9 mouse cellular contexts compared by ENCODE assay signal in genomic region chr2:136997104-136997503, GRCm38 (mm10).
DNase-seq lines count a peak whose midpoint lies in the region; ATAC-seq and TF ChIP-seq lines count a peak whose summit lies in the region.
"Had no signal": no experiment of that assay in that cellular context is flagged by ENCODE, and none has a peak within 500 bp of the region (broad histone marks: within the 10 kb centered on the region; RNA-seq: fewer than 3 reads in every experiment).

No protein-coding gene starts in this region.

- no peak overlapping the region for H3K4me3 ChIP-seq in heart, embryonic 10.5 days
- no peak overlapping the region for H3K4me3 ChIP-seq in kidney, postnatal 0 days (replicated peaks; ENCODE audit: low read depth, low read length)
- no peak overlapping the region for H3K4me3 ChIP-seq in hindbrain, embryonic 16.5 days (ENCODE audit: low read length)
- H3K4me3 ChIP-seq: forebrain, embryonic 12.5 days had no signal

- no peaks in the 10 kb centered on the region for H3K27me3 ChIP-seq in heart, embryonic 10.5 days (ENCODE audit: insufficient read depth, poor library complexity, severe bottlenecking)
- no peaks in the 10 kb centered on the region for H3K27me3 ChIP-seq in kidney, postnatal 0 days (ENCODE audit: insufficient read depth, low read length)
- no peaks in the 10 kb centered on the region for H3K27me3 ChIP-seq in hindbrain, embryonic 16.5 days (replicated peaks; ENCODE audit: control insufficient read depth, insufficient read depth, low read length)
- H3K27me3 ChIP-seq: forebrain, embryonic 12.5 days had no signal

- H3K36me3 ChIP-seq in heart, embryonic 10.5 days = no peaks in the 10 kb centered on the region
- no peaks in the 10 kb centered on the region for H3K36me3 ChIP-seq in kidney, postnatal 0 days (ENCODE audit: insufficient read depth, low read length)
- H3K36me3 ChIP-seq in hindbrain, embryonic 16.5 days (ENCODE audit: control insufficient read depth, insufficient read depth, low read length) = no peaks in the 10 kb centered on the region
- H3K36me3 ChIP-seq: forebrain, embryonic 12.5 days had no signal

- H3K9ac ChIP-seq in kidney, postnatal 0 days (ENCODE audit: low read depth, low read length) = no peak overlapping the region
- no peak overlapping the region for H3K9ac ChIP-seq in hindbrain, embryonic 16.5 days (ENCODE audit: low read depth, low read length)
- H3K9ac ChIP-seq: forebrain, embryonic 12.5 days had no signal

- H3K4me1 ChIP-seq in heart, embryonic 10.5 days = peaks cover 30% of the 10 kb centered on the region
- H3K4me1 ChIP-seq in kidney, postnatal 0 days (replicated peaks; ENCODE audit: insufficient read depth, low read length) = no peaks in the 10 kb centered on the region
- no peaks in the 10 kb centered on the region for H3K4me1 ChIP-seq in hindbrain, embryonic 16.5 days (ENCODE audit: control insufficient read depth, insufficient read depth, low read depth, low read length)
- H3K4me1 ChIP-seq: forebrain, embryonic 12.5 days had no signal

- no peak overlapping the region for H3K27ac ChIP-seq in heart, embryonic 10.5 days
- H3K27ac ChIP-seq in kidney, postnatal 0 days = no peak overlapping the region
- no peak overlapping the region for H3K27ac ChIP-seq in hindbrain, embryonic 16.5 days (ENCODE audit: low read depth, low read length)
- H3K27ac ChIP-seq: forebrain, embryonic 12.5 days had no signal

- intact Hi-C loops in heart, postnatal 10 days (cut with DNase I) = loop anchor here (2.0 to 5.0 kb wide), 2 partner anchors 115 to 736 kb away; no protein-coding TSS in a partner anchor

- no peaks in the 10 kb centered on the region for H3K9me3 ChIP-seq in heart, embryonic 10.5 days
- no peaks in the 10 kb centered on the region for H3K9me3 ChIP-seq in kidney, postnatal 0 days (replicated peaks; ENCODE audit: low read length)
- H3K9me3 ChIP-seq in hindbrain, embryonic 16.5 days (ENCODE audit: control insufficient read depth, low read length) = no peaks in the 10 kb centered on the region
- H3K9me3 ChIP-seq: forebrain, embryonic 12.5 days had no signal

- ATAC-seq in kidney, postnatal 0 days (replicated peaks; ENCODE audit: low FRiP score, low read depth) = no peak
- ATAC-seq in erythroid progenitor cell, adult 5-6 weeks (replicated peaks; ENCODE audit: low FRiP score, poor library complexity, severe bottlenecking) = no peak
- ATAC-seq in hindbrain, embryonic 16.5 days = no peak

- peak; percentile 72 for TF ChIP-seq CTCF in kidney, postnatal 0 days (IDR thresholded peaks at IDR 0.05; ENCODE audit: low read depth)

- no peak overlapping the region for H3K4me2 ChIP-seq in kidney, postnatal 0 days (ENCODE audit: low read length)
- H3K4me2 ChIP-seq in hindbrain, embryonic 16.5 days (ENCODE audit: low read length) = no peak overlapping the region
- H3K4me2 ChIP-seq: forebrain, embryonic 12.5 days had no signal

- peak; percentile 25 to 26 for DNase-seq in heart, postnatal 10 days
- DNase-seq in heart, embryonic 10.5 days (ENCODE audit: low spot score) = no peak
- peak; percentile 58 for DNase-seq in 416B (ENCODE audit: low read depth)
- peak; percentile 9 for DNase-seq in ES-CJ7 (ENCODE audit: low read depth, low spot score)
- peak; percentile 49 for DNase-seq in kidney, postnatal 0 days (ENCODE audit: low spot score)
- no peak for DNase-seq in layer of hippocampus, adult 11-12 months (ENCODE audit: low spot score)

Comparison
In these comparisons a context has a peak if more than half of its experiments do, and no peak if none do; other contexts are left out.
1. DNase-seq: peak in heart, postnatal 10 days (2 of 2), 416B (single experiment), ES-CJ7 (single experiment) and kidney, postnatal 0 days (single experiment); none in heart, embryonic 10.5 days (single experiment) and layer of hippocampus, adult 11-12 months (single experiment).